Mouse (Mus musculus) kidney, adult 8-10 months (tissue): Measurements from ENCODE around the gene Clec2g.
"Not testable (repeated sequence)": the region's sequence is repeated elsewhere in the genome, so short reads cannot be mapped to it uniquely, and the experiment has no call there.

ENCODE experiments used
- DNase-seq, 2 experiments: peaks; one replicate each; pipeline ENCODE4 v3.0.0; 2022

The Clec2g gene

GRCm38 (mm10) chr6:128934081-128934480, at the start of gene Clec2g:
Gene Clec2g, plus strand, starts transcription at chr6:128934381.
- not testable (repeated sequence) for DNase-seq

DNA sequence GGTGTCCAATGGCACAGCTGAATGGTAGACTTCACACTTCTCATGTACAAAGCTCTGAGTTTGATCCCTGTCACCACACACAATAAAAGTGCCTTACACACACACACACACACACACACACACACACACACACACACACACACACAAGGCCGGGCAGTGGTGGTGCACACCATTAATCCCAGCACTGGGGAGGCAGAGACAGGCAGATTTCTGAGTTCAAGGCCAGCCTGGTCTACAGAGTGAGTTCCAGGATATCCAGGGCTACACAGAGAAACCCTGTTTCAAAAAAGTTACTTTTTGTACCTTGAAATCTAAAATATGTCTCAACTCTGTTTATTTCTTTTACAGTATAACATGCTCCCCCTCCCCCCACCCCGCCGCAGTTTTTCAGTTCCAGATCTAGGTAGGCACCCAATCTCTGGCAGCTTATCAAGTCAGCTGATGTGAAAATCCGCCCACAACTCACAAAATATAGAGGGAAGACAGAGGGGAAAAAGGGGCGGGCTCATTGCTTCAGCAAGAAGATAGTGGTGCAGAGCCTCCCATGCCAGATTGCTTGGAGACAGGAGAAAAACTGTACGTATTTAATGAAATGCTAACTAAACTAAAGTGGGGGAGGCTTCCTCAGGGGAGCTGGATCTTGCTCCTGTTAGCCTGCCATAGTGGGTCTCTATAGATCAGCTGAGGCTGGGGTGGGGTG, 46.9 kb upstream of the Clec2g start, which contains the start of gene Clec2i:
Gene Clec2i, plus strand, starts transcription at position 498 of the 700 bp plus-strand sequence.
- DNase-seq, result not testable (repeated sequence)

GRCm38 (mm10) chr6:128888834-128889233, 45.3 kb upstream of the Clec2g start:
- no peak for DNase-seq

- DNase-seq, result no peak
Observed at GRCm38 (mm10) chr6:128890948-128891355, 43.2 kb upstream of the Clec2g start, which contains the start of gene BC035044. Gene BC035044, minus strand, starts transcription at chr6:128891126.

GRCm38 (mm10) chr6:128895404-128896001, 38.7 kb upstream of the Clec2g start:
- no peak for DNase-seq

DNA sequence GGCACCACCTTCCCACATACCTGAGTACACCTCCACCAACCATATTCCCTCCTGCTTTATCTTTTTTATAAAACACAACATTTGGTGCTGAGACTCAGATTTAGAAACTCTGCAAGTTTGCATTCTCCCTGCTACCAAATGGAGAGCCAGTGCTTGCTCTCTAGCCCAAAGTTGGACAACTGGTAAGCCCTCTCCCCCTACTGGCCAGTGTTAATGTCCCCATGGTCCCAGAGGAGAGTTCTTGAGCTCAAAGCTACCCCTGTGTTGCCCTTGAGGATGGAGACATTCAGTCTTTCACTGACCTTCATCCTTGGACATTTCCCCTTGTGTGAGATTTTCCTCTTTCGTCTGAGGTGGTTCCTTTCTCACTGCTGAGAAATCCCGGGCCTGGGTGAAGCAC, 34.1 kb upstream of the Clec2g start:
- no peak for DNase-seq

DNA sequence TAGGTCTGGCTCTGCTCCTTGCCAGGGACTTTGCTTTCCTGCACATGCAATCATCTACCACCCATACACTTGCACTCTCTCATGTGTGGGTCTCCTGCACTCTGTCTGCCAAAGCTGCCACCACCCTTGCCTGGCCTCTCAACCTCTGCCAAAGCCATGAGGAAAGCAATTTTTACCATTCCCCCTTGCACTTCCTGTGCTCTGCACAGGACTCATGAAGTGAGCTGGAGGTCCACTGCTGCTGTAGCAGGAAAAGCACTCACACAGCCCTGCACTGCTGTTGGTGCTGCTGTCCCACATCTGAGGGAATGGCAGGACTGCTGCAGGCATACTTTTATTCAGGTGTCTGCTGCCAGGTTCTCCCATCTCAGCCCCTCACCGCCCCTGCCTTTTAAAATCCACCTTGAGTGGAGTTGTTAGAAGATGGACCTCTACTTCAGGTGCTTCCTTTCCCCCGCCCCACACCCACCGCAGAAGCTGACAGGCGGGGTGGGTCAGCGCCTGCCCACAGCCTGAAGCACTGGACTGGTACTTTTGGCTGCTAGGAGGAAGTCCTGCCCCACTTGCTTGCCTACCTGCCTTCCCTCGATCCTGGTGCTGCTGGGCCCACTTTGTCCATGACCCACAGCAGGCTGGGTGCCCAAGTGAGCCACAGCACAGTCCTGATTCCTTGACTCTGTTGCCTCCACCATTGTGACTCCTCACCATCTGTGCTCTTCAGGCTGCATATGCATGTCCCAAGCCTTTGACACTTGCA, 33.2 kb upstream of the Clec2g start:
- not testable (repeated sequence) for DNase-seq

DNA sequence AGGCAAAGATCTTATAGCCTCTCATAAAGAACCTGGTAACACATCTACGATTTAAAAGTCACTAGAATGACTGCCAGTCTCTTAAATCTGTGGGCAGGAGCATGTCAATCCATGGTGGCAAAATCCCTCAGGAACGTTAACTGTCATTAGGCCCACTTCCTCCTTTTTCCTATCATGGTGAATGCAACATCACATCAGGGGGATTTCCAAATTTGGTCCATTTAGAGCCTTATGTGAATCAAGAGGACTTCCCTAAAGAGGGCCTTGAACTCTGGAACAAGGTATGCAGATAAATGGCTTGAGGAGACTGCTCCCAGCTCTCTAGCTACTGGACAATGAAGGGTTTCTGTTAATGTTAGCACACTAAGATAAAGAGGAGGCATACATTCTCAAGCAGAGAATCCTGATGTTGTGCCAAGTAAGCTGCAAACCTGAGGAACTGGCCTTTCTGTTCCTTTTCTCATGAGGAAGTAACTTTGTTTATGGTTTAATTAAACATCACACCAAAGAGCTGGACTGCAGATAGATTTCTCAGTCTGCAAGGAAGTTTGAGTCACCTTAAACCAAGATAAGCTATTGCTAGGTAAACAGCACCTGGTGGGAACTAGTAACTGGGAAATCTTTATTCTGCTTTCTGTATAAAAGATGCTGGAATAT, 20.5 kb upstream of the Clec2g start:
- no peak for DNase-seq

GRCm38 (mm10) chr6:128917322-128917721, 16.9 kb upstream of the Clec2g start:
- no peak for DNase-seq

DNA sequence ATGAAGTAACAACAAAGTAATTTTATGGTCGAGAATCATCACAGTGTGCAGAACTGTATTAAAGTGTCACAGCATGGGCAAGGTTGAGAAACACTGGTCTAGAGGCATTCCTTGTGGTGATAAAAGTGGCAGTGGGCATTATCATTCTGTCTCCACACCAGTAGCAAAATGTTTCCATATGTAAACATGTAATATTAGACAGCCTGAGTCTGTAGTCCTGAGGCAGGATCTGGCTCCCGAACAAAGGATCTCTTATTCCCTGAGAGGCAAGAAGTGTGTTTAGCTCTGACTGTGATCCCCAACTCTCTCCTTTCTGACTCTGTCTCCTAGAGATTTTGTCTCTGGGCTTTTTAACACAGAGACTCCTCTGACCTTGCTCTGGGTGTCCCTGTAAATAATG, 1.1 kb upstream of the Clec2g start:
- DNase-seq, result no peak

DNA sequence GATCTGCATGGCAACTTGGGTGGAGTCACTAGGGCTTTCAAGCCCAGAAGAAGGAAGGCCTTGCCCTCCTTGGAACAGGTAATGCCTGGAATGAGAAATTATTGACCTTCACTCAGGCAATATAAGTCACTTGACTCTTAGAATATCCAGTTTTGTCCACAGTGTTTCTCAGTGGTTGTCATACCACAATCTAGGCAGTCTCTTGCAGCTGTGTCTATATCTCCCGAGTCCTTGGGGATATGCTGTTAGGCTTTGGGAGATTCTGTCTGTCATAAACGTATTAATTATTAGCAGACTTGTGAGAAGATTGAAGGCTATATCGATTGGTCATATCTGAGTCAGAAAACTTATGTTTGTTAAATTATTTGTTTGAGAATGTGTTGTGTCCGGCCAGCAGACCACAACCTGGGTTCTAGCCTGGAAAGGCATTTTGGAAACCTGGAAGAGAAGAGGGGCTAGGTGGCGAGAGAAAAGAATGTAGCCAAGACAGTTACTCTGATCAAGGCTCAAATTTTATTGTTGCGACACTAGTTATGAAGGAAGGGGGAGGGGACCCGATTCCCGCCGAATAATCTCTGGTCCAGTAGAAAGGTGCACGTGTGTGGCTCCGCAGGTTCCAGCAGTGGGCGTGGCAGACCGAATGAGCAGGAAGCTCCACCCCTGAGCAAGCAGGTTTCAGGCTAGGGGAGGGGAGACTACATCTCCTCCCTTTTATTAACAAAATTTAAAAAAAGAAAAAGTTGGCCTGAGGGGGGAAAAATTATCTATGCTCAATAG, 1.9 kb downstream of the Clec2g start:
- DNase-seq, result not testable (repeated sequence)

DNA sequence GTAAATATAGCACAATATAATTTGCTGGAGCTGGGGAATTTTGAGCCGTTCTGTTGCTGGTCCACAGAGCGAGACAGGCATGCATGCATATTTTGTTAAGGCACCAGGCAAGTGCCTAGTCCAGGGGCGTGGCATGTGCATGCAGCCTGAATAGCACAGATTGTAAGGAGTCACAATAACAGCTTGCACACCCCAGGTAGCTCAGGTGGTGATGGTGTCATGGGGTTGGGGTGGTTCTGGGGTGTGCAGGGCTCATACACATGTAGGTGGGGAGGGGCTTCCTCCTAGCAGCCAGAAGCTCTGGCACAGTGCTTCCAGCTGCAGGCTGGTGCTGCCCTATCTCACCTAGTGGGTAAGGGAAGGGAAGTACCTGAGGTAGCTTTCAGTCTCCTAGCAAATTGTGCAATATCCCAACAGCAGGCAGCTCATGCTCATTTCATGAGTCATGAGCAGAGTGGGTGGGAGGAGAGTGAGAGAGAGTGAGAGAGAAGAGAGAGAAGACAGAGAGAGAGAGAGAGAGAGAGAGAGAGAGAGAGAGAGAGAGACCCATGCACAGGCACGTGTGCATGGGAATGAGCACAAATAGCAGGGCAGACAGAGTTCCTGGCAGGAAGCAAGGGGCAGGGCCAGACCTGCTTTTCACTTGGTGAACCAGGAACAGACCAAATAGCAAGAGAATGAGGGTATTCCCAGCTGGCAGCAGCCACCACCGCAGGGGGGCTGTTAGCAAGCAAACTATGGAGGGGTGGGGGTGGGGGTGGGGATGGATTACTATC, 7.7 kb downstream of the Clec2g start:
- DNase-seq, result no peak

GRCm38 (mm10) chr6:128945564-128945963, 11.4 kb downstream of the Clec2g start:
- no peak for DNase-seq

DNA sequence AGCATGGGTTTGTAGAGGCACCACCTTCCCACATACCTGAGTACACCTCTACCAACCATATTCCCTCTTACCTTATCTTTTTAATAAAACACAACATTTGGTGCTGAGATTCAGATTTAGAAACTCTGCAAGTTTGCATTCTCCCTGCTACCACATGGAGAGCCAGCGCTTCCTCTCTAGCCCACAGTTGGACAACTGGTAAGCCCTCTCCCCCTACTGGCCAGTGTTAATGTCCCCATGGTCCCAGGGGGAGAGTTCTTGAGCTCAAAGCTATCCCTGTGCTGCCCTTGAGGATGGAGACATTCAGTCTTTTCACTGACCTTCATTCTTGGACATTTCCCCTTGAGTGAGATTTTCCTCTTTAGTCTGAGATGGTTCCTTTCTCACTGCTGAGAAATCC, 26.9 kb downstream of the Clec2g start:
- DNase-seq, result no peak

DNA sequence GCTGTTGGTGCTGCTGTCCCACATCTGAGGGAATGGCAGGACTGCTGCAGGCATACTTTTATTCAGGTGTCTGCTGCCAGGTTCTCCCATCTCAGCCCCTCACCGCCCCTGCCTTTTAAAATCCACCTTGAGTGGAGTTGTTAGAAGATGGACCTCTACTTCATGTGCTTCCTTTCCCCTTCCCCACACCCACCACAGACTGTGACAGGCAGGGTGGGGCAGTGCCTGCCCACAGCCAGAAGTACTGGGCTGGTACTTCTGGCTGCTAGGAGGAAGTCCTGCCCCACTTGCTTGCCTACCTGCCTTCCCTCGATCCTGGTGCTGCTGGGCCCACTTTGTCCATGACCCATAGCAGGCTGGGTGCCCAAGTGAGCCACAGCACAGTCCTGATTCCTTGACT, 27.9 kb downstream of the Clec2g start:
- not testable (repeated sequence) for DNase-seq

GRCm38 (mm10) chr6:128964519-128964918, 30.3 kb downstream of the Clec2g start:
- DNase-seq, result no peak

GRCm38 (mm10) chr6:128968463-128968862, 34.3 kb downstream of the Clec2g start:
- no peak for DNase-seq

DNA sequence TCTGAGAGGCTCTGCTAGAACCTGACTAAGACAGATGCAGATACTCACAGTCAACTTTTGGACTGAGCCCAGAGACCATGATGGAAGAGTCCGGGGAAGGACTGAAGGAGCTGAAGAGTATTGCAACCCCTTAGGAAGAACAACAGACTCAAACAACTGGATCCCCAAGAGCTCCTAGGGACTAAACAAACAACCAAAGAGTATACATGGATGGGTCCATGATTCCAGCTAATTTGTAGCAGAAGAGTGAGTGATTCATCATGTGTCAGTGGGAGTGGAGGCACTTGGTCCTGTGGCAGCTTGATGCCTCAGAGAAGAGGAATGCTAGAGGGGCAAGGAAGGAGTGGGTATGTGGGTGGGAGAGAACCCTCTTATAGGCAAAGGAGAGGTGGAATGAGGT, 35.6 kb downstream of the Clec2g start:
- no peak for DNase-seq

GRCm38 (mm10) chr6:128970508-128971393, 36.6 kb downstream of the Clec2g start:
- not testable (repeated sequence) for DNase-seq

GRCm38 (mm10) chr6:128971394-128972039, 37.3 kb downstream of the Clec2g start:
- DNase-seq, result no peak
